Mouse (Mus musculus): ENCODE results near the gene Glod4. TPM values are rescaled to one million over a fixed set of nuclear protein-coding genes. Genes with fewer than 3 reads are reported as not detected.
A peak's percentile ranks its signal among the peaks of the same experiment; 100 is the strongest.

Glod4 gene
- polyA plus RNA-seq, 1 experiment from 2014 or later = 131 TPM

DNA sequence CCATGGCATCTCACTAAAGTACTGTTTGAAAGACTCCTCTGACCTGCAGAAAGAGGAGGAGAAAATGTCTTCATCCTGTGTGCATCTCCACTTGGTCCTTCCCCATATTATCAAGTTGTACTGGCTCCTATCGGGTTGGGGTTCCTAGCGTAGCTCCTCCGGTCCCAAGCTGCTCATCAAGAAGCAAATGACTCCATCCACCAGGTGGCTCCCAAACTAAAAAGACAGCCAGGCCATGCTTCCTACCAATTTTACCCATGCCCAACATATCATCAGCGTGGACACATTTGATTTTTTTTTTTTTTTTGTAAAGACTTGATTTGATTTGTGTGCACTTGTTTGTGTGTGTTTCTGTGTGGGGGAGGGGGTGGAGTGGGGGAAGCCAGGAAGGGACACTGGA is 28.9 kb upstream of the Glod4 start:
- 63% methylated on average over 4 of the region's 4 CpGs for WGBS
- no peak for ATAC-seq (replicated peaks; ENCODE audit: low FRiP score, low read depth)
- H3K4me3 ChIP-seq (replicated peaks; ENCODE audit: low read depth, low read length) = no peak overlapping the region

DNA sequence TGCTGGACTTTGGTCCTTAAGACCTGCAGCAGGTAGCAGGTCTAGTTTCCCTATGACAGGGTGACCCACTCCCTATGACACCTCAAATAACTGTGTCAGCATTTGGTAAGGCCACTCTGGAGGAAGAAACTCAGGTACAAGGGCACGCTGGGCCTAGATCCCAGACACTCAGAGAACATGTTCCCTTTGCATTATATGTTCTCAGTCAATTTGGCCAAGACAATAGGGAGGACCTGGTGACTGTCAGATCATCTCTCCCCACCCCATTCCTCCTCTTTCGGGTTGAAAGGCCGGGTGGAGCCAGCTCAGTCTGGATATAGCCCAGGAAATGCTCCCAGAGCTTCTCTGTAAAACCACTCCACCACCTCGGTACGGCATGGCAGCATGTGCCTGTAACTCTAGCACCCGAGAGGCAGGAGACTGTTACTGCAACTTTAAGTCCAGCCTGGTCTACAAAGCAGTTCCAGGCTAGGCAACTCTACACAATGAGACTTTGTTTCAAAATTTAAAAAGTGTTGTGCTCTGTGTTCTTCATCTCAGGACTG is 25.1 kb upstream of the Glod4 start:
- WGBS = 82% methylated on average over 6 of the region's 6 CpGs
- H3K4me1 ChIP-seq (replicated peaks; ENCODE audit: insufficient read depth, low read length) = no peaks in the 10 kb centered on the region
- no peak overlapping the region for H3K27ac ChIP-seq
- no peaks in the 10 kb centered on the region for H3K27me3 ChIP-seq (ENCODE audit: insufficient read depth, low read length)
- H3K4me3 ChIP-seq (replicated peaks; ENCODE audit: low read depth, low read length) = no peak overlapping the region
- ATAC-seq (replicated peaks; ENCODE audit: low FRiP score, low read depth) (no peak), DNase-seq (ENCODE audit: low spot score) (no peak)
- no peaks in the 10 kb centered on the region for H3K36me3 ChIP-seq (ENCODE audit: insufficient read depth, low read length)
- no peaks in the 10 kb centered on the region for H3K9me3 ChIP-seq (replicated peaks; ENCODE audit: low read length)
- no peak for TF ChIP-seq CTCF (IDR thresholded peaks at IDR 0.05; ENCODE audit: low read depth)
- no peak overlapping the region for H3K4me2 ChIP-seq (ENCODE audit: low read length)
- no peak overlapping the region for H3K9ac ChIP-seq (ENCODE audit: low read depth, low read length)

More for the DNA sequence above, 28.9 kb upstream of the Glod4 start:
- Histone ChIP-seq H3K27ac (no peak overlapping the region), H3K27me3 (ENCODE audit: insufficient read depth, low read length) (no peaks in the 10 kb centered on the region), H3K36me3 (ENCODE audit: insufficient read depth, low read length) (0 out of 2 replicates have a peak, but pooled peaks cover 4% of the 10 kb centered on the region), H3K9me3 (replicated peaks; ENCODE audit: low read length) (no peaks in the 10 kb centered on the region), H3K4me1 (replicated peaks; ENCODE audit: insufficient read depth, low read length) (no peaks in the 10 kb centered on the region), H3K4me2 (ENCODE audit: low read length) (no peak overlapping the region), H3K9ac (ENCODE audit: low read depth, low read length) (no peak overlapping the region)
- no peak for DNase-seq (ENCODE audit: low spot score)
- peak; percentile 71 for TF ChIP-seq CTCF (IDR thresholded peaks at IDR 0.05; ENCODE audit: low read depth)

DNA sequence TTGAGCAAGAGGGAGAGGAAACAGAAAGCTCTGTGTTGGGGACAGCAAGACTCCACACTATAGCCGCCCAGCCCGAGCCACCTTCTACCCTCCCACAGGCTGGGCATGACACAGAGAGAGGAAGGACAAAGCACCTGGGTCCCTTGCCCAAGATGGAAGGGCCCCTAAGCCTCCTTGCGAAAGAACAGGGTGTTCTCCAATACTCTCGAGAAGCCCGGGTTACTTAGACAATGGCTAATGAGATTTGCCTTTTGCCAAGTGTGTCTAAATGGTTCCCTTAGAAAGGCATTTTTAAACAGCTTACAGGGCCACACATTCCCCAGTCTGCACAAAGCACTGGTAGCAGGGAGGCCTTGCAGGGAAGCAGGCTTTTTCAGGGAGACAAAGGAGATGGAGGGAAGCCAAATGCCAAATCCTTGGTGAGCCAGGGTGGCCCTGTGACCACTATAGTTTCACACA is 24.5 kb upstream of the Glod4 start:
- no peak overlapping the region for H3K27ac ChIP-seq
- no peaks in the 10 kb centered on the region for H3K9me3 ChIP-seq (replicated peaks; ENCODE audit: low read length)
- no peak for ATAC-seq (replicated peaks; ENCODE audit: low FRiP score, low read depth)

DNA sequence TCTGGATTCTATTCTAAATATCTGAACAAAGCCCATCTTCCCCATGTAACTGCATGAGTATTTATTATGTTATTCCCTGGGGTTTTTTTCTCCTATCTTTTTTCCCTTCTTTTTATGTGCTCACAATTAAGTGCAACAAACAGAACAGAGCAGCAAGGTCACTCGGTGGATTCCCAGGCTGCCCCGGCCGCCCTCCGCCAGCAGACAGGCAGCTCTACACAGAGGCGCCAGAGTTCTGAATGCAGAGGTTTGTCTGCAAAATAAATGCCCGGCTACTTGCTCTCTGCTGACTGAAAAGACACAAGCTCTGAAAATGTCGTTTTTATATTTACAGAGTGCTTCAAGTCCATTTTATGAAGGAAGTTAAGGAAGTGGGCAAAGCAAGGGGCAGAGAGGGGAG is 24.0 kb upstream of the Glod4 start:
- Histone ChIP-seq H3K9ac (ENCODE audit: low read depth, low read length) (no peak overlapping the region), H3K4me3 (replicated peaks; ENCODE audit: low read depth, low read length) (no peak overlapping the region), H3K27me3 (ENCODE audit: insufficient read depth, low read length) (no peaks in the 10 kb centered on the region), H3K4me1 (replicated peaks; ENCODE audit: insufficient read depth, low read length) (no peaks in the 10 kb centered on the region), H3K4me2 (ENCODE audit: low read length) (no peak overlapping the region), H3K36me3 (ENCODE audit: insufficient read depth, low read length) (no peaks in the 10 kb centered on the region), H3K27ac (no peak overlapping the region), H3K9me3 (replicated peaks; ENCODE audit: low read length) (no peaks in the 10 kb centered on the region)
- 72% methylated on average over 7 of the region's 7 CpGs for WGBS
- ATAC-seq (replicated peaks; ENCODE audit: low FRiP score, low read depth) = no peak
- DNase-seq (ENCODE audit: low spot score) = no peak
- no peak for TF ChIP-seq CTCF (IDR thresholded peaks at IDR 0.05; ENCODE audit: low read depth)

More for the DNA sequence above, 24.5 kb upstream of the Glod4 start:
- Histone ChIP-seq H3K4me1 (replicated peaks; ENCODE audit: insufficient read depth, low read length) (no peaks in the 10 kb centered on the region), H3K36me3 (ENCODE audit: insufficient read depth, low read length) (no peaks in the 10 kb centered on the region), H3K9ac (ENCODE audit: low read depth, low read length) (no peak overlapping the region), H3K27me3 (ENCODE audit: insufficient read depth, low read length) (no peaks in the 10 kb centered on the region), H3K4me2 (ENCODE audit: low read length) (no peak overlapping the region), H3K4me3 (replicated peaks; ENCODE audit: low read depth, low read length) (no peak overlapping the region)
- 72% methylated on average over 5 of the region's 5 CpGs for WGBS
- no peak for DNase-seq (ENCODE audit: low spot score)
- TF ChIP-seq CTCF (IDR thresholded peaks at IDR 0.05; ENCODE audit: low read depth) = no peak

DNA sequence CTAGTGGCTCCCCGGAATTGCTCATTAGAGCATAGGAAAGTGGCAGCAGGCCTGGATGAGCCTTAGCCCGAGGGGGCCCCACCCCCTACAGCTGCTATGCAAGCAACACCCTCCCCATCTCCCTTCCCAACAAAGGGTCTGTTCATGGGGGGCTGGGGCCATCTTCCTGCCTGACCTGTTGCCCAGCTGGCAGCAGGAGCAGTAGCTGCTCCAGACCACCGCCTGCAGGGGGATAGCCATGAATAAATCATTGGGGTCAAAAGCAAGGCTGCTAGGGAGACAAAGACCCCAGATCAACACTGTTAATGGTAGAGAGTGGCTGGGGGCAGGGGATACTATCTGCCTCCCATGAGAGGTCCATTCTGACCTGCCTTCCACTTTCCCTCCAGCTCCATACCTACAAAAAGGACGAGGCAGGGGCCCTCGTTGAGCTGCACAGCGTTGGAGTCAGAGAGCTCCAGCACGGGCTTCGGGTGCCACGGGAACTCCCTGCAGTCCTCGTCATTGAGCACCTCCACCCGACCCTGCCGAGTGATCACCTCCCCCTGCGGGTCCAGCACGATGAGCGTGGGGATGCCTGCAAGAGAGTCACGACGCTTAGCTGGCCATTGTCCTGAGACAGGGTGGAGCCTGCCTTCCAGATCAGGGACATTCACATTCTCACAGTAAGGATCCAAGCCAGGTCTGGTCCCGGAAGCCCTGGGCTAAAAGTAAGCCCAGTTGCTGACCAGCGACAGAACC is 19.3 kb upstream of the Glod4 start:
- DNase-seq (ENCODE audit: low spot score) = no peak
- H3K4me2 ChIP-seq (ENCODE audit: low read length) = no peak overlapping the region
- no peak overlapping the region for H3K27ac ChIP-seq
- H3K4me3 ChIP-seq (replicated peaks; ENCODE audit: low read depth, low read length) = no peak overlapping the region
- H3K9me3 ChIP-seq (replicated peaks; ENCODE audit: low read length) = no peaks in the 10 kb centered on the region
- ATAC-seq (replicated peaks; ENCODE audit: low FRiP score, low read depth) = no peak; the same call in 1 of the 2 replicates
- TF ChIP-seq CTCF (IDR thresholded peaks at IDR 0.05; ENCODE audit: low read depth) = no peak
- no peaks in the 10 kb centered on the region for H3K4me1 ChIP-seq (replicated peaks; ENCODE audit: insufficient read depth, low read length)
- 23% methylated on average over 19 of the region's 19 CpGs for WGBS
- H3K36me3 ChIP-seq (ENCODE audit: insufficient read depth, low read length) = peaks cover 4% of the 10 kb centered on the region; the same call in 1 of the 2 replicates
- no peak overlapping the region for H3K9ac ChIP-seq (ENCODE audit: low read depth, low read length)
- no peaks in the 10 kb centered on the region for H3K27me3 ChIP-seq (ENCODE audit: insufficient read depth, low read length)

DNA sequence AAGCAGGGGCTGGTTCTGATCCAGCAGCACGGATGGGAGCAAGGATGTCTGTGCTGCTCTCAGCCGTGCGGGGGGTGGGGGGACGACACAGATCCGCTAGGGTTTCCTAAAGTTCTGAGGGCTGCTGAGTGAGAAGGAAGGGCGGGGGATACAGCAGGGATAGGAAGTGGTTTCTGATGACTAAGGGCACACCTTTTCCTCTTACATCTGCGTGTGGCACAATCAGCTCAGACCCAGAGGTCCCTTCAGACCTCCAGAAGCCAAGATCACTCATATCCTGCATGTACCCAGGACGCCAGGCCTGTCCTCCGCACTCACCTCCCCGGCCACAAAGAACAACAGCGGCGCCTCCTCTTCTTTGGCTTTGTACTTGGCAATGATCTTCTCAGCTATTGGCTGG is 17.7 kb upstream of the Glod4 start:
- no peak overlapping the region for H3K4me2 ChIP-seq (ENCODE audit: low read length)
- H3K27ac ChIP-seq = no peak overlapping the region
- no peak for ATAC-seq (replicated peaks; ENCODE audit: low FRiP score, low read depth)
- H3K9me3 ChIP-seq (replicated peaks; ENCODE audit: low read length) = no peaks in the 10 kb centered on the region
- no peaks in the 10 kb centered on the region for H3K27me3 ChIP-seq (ENCODE audit: insufficient read depth, low read length)
- no peak for DNase-seq (ENCODE audit: low spot score)
- no peak overlapping the region for H3K9ac ChIP-seq (ENCODE audit: low read depth, low read length)
- WGBS = 74% methylated on average over 12 of the region's 12 CpGs
- H3K4me3 ChIP-seq (replicated peaks; ENCODE audit: low read depth, low read length) = no peak overlapping the region
- peaks cover 4% of the 10 kb centered on the region; the same call in 1 of the 2 replicates for H3K4me1 ChIP-seq (replicated peaks; ENCODE audit: insufficient read depth, low read length)
- TF ChIP-seq CTCF (IDR thresholded peaks at IDR 0.05; ENCODE audit: low read depth) = no peak
- H3K36me3 ChIP-seq (ENCODE audit: insufficient read depth, low read length) = peaks cover 4% of the 10 kb centered on the region; the same call in 1 of the 2 replicates

Measured in kidney, postnatal 0 days (tissue).